Mouse (Mus musculus) erythroid progenitor cell, adult 5-6 weeks (primary cell): ENCODE results near the gene Tph1. TPM values are rescaled to one million over a fixed set of nuclear protein-coding genes. Genes with fewer than 3 reads are reported as not detected.
"Not testable (repeated sequence)": the region's sequence is repeated elsewhere in the genome, so short reads cannot be mapped to it uniquely, and the experiment has no call there.

Experiments
- ATAC-seq: replicated peaks from 2 replicates; pipeline ENCODE4 v1.8.0; 2016; ENCODE audit warnings: moderate number of reproducible peaks, mild to moderate bottlenecking, moderate TSS enrichment, inconsistent platforms; ENCODE audit not compliant: poor library complexity, low FRiP score, severe bottlenecking
- total RNA-seq, 2 experiments: library from RNA; stranded (forward) in 1 of 2; stranded (reverse) in 1 of 2; fragments of 150-400 nt in 1 of 2; fragments of 186-747, 209-891 nt in 1 of 2; gene quantifications; 2 replicates each; pipeline versions ENCODE4 v1.2.3 to v1.2.4; 2015 to 2017; ENCODE audit warnings: low replicate concordance in 2 of 2

The Tph1 gene
- total RNA-seq (2015; ENCODE audit: low replicate concordance), result not detected in 2 replicates
- not detected in 2 replicates for total RNA-seq (2017; ENCODE audit: low replicate concordance)

GRCm38 (mm10) chr7:46672160-46672672 is at the start of gene Tph1:
Tph1 (minus strand) TSS chr7:46672537.
- no peak for ATAC-seq

GRCm38 (mm10) chr7:46720460-46720859 is 48.1 kb upstream of the Tph1 start:
- no peak for ATAC-seq

GRCm38 (mm10) chr7:46719526-46719925 is 47.2 kb upstream of the Tph1 start:
- no peak for ATAC-seq

- ATAC-seq, result no peak
Observed at GRCm38 (mm10) chr7:46718591-46719270, 46.4 kb upstream of the Tph1 start.

- ATAC-seq, result no peak
Observed at GRCm38 (mm10) chr7:46716897-46717296, 44.6 kb upstream of the Tph1 start.

GRCm38 (mm10) chr7:46715600-46715999 is 43.3 kb upstream of the Tph1 start, which contains the start of gene Saa3:
Saa3 (minus strand) TSS chr7:46715700.
- ATAC-seq, result no peak

GRCm38 (mm10) chr7:46714518-46714917 is 42.2 kb upstream of the Tph1 start:
- 0 out of 2 replicates have a peak, but pooled peaks have one; percentile 45 for ATAC-seq

GRCm38 (mm10) chr7:46712250-46712649 is 39.9 kb upstream of the Tph1 start:
- ATAC-seq, result no peak

- ATAC-seq, result peak; percentile 93
Observed at GRCm38 (mm10) chr7:46710390-46710844, 38.1 kb upstream of the Tph1 start, which contains the start of gene Saal1. Saal1 (minus strand) TSS chr7:46710680.

GRCm38 (mm10) chr7:46700521-46701025 is 28.2 kb upstream of the Tph1 start:
- ATAC-seq, result no peak

- no peak for ATAC-seq
Observed at GRCm38 (mm10) chr7:46696754-46697153, 24.4 kb upstream of the Tph1 start.

GRCm38 (mm10) chr7:46686827-46687226 is 14.5 kb upstream of the Tph1 start:
- no peak for ATAC-seq

- no peak for ATAC-seq
Observed at GRCm38 (mm10) chr7:46680732-46681131, 8.4 kb upstream of the Tph1 start.

GRCm38 (mm10) chr7:46679044-46679443 is 6.7 kb upstream of the Tph1 start:
- ATAC-seq, result not testable (repeated sequence)

GRCm38 (mm10) chr7:46678417-46678816 is 6.1 kb upstream of the Tph1 start:
- no peak for ATAC-seq

- ATAC-seq, result no peak
Observed at GRCm38 (mm10) chr7:46676808-46677360, 4.5 kb upstream of the Tph1 start.

- ATAC-seq, result no peak
Observed at GRCm38 (mm10) chr7:46675886-46676285, 3.5 kb upstream of the Tph1 start.

- no peak for ATAC-seq
Observed at GRCm38 (mm10) chr7:46675061-46675460, 2.7 kb upstream of the Tph1 start.

- ATAC-seq, result no peak
Observed at GRCm38 (mm10) chr7:46667256-46667655, 5.1 kb downstream of the Tph1 start.

GRCm38 (mm10) chr7:46665236-46665635 is 7.1 kb downstream of the Tph1 start:
- no peak for ATAC-seq

- ATAC-seq, result no peak
Observed at GRCm38 (mm10) chr7:46661591-46662090, 10.7 kb downstream of the Tph1 start.
